Mouse (Mus musculus): ENCODE data around the gene Cog7.

The Cog7 gene

GRCm38 (mm10) chr7:121890636-121891360, 90.7 kb downstream of the Cog7 start:
- DNase-seq (ENCODE audit: low spot score) = no peak

DNA sequence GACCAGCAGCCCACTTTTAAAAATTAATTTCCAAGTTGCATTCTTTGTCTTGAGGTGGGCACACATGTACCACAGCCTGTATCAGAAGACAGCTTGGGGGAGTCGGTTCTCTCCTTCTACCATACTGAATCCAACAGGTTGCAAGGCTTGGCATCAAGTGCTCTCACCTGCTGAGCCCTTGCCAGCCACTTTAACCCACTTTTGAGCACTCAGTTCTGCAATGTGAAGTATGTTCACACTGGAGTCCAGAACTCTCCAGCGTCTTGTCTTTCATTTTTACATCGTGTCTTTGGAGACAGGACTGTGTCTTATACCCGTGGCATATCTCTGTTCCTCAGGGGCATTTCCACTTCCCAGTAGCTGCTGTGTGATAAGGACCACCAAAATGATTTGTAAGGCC, 101.3 kb downstream of the Cog7 start:
- no peak for DNase-seq (ENCODE audit: low spot score)

GRCm38 (mm10) chr7:121874784-121875183, 106.7 kb downstream of the Cog7 start:
- no peak for DNase-seq (ENCODE audit: low spot score)

DNA sequence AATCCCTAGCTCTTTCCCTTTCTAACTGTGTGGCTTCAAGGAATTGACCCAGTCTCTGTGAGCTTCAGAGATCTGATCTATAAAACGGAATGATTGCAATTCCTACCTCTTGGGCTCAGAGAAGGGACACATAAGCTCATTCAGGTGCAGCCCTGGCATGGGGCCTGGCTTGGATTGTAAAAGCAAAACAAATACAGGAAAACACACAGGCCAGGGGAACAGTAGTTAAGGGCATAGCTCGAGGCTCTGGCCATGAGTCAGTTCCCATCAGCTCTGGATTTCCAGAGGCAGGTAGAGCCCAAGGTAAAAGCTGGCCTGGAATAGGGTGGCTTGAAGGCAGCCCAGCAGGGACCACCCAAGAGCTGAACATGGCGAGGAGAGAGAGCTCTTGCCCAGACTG, 107.5 kb downstream of the Cog7 start:
- no peak for DNase-seq (ENCODE audit: low spot score)

DNA sequence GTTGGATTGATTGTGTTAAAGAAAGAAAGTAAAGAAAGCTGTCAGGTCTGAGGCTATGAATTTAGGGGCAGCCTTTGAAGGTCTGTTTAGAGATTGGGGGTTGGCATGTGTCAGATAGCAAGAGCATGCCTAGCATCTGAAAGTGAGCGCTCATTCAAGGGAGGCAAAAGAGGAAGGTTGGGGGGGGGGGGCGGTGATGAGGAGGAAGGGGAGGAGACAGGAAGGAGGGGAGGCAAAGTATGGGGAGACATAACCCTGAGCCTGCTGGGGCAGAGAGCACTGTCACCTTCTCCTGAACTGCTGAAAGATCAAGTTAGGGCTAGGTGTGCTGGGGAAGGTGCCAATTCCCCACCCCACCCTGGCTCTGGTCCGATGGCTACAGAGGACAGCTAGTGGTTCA, 109.9 kb downstream of the Cog7 start:
- no peak for DNase-seq (ENCODE audit: low spot score)

- DNase-seq (ENCODE audit: low spot score) = no peak
Observed at GRCm38 (mm10) chr7:121864858-121865585, 116.5 kb downstream of the Cog7 start, which contains the start of gene Scnn1b. TSS of gene Scnn1b (plus strand) at chr7:121865038.

DNA sequence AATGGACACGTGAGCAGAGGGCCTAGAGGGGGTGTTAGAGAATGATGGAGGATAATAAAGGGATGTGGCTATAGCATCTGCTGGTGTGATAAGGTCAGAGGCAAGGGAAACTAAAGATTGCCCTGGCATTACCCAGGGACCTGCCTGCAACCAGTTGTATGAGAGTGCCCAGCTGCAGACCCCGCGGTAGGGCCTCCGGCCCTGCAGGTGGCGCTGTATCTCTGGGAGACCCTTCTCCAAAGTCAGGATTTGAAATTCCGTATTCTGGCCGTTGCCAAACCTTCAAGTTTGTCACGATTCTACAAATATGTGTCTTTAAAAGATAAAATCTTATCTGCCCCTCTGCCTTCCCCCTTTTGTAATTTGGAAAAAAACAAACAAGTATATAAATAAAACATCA, 122.6 kb downstream of the Cog7 start:
- no peak for DNase-seq (ENCODE audit: low spot score)

GRCm38 (mm10) chr7:121857177-121857884, 124.2 kb downstream of the Cog7 start:
- no peak for DNase-seq (ENCODE audit: low spot score)

- DNase-seq (ENCODE audit: low spot score) = no peak
Observed at GRCm38 (mm10) chr7:121848537-121849168, 132.9 kb downstream of the Cog7 start.

- no peak for DNase-seq (ENCODE audit: low spot score)
Observed at GRCm38 (mm10) chr7:121845964-121846363, 135.5 kb downstream of the Cog7 start.

- no peak for DNase-seq (ENCODE audit: low spot score)
Observed at GRCm38 (mm10) chr7:121842234-121842633, 139.3 kb downstream of the Cog7 start.

DNA sequence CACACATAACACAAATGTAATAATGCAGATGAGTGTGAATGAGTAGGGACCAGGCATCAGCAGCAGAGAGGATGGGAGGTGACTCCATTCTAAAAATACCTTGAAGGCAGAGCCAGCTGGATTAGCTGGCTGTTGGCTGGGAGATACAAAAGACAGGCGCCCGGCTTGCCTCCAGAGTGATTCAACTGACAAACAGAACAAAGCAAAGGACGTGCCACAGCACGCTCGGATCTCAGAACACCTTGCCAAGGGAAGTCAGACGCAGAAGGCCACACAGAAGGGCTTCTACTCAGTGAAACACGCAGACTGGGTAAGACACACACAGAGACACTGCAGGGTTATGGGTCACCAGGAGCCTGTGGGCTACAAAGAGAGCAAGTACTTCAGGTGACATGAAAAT, 140.7 kb downstream of the Cog7 start:
- peak; percentile 30 for DNase-seq (ENCODE audit: low spot score)

DNA sequence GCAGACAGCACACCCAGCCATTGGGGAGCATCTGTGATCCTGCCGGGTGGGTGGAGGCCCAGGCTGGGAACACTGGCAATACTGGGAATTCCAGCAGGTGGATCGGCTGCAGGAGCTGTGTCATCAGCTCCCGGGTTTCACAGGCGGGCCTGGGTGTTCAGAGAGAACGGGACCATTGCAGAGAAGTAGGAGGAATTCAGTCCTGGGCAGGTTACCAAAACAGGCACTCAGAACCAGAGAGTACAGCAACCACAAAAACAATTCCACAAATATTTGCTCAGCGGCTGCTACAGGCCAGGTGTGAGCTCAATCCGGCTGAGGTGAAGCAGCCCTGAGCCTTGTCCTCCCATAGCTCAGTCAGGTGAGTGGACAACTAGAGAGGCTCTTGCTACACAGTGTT, 144.7 kb downstream of the Cog7 start:
- DNase-seq (ENCODE audit: low spot score) = no peak

- no peak for DNase-seq (ENCODE audit: low spot score)
Observed at GRCm38 (mm10) chr7:121835392-121835791, 146.1 kb downstream of the Cog7 start.

All from layer of hippocampus, adult 9-10 months (tissue).